Comparison of ENCODE assay signal across 8 mouse cellular contexts in the genomic region with DNA sequence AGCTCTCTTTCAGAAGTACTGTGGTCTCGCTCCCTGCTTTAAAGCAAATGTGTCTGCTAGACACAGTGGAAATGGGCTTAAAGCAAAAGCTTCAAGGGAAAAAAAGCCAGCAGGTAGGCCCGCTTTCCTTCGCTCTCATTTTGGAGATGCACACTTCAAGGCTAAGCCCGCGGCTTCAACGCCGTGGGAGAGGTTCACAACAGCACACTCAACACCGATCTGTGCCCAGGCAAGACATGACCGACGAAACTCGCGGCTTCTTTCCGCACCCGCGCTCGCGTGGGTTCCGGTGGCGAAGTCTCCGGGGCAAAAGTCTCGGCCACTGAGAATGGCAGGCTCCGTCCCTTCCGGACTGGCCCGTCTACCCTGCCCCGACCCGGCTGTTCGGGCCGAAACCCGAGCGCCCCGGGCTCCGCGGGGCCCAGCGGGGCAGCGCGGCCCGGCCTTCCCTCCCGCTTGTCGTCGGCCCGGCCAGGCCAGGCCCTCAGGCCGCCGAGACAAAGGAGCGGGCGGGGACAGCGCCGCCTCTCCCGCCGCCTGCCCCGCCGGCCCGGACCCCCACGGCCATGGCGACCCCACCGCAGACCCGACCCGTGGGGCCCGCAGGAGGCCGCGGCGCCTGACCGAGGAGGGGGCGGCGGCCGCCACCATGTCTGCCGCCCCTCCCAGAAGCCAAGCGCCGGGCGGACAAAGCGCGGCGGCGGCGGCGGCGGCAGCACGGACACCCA. TPM values are rescaled to one million over a fixed set of nuclear protein-coding genes. Genes with fewer than 3 reads are reported as not detected.
DNase-seq lines count a peak whose midpoint lies in the region; ATAC-seq and TF ChIP-seq lines count a peak whose summit lies in the region.

No protein-coding gene starts in this region.

- DNase-seq in CD8-positive naive resting alpha-beta T cell, adult 2 months (ENCODE audit: low read depth in 2 of 2, low spot score in 2 of 2): peak; percentile 59
- DNase-seq in adrenal gland, adult 8-10 months: peak; percentile 39
- DNase-seq in heart, postnatal 0 days (ENCODE audit: low spot score): peak; percentile 19
- peak; percentile 16 to 22 for DNase-seq in layer of hippocampus, adult 18-20 months (ENCODE audit: low spot score in 2 of 2)
- DNase-seq in lung, postnatal 0 days (ENCODE audit: low spot score): peak; percentile 57
- peak; percentile 64 for DNase-seq in thymus, postnatal 14 days

- TF ChIP-seq EP300 in heart, postnatal 0 days (IDR thresholded peaks at IDR 0.05; ENCODE audit: low read depth): no peak
- TF ChIP-seq EP300 in lung, postnatal 0 days (IDR thresholded peaks at IDR 0.05): no peak

- under 1% methylated on average over 74 of the region's 77 CpGs for WGBS in heart, postnatal 0 days
- WGBS in lung, postnatal 0 days: under 1% methylated on average over 47 of the region's 77 CpGs
- under 1% methylated on average over 77 of the region's 77 CpGs for WGBS in olfactory bulb, adult 2 months

- peaks cover 20% of the 10 kb centered on the region for H3K4me1 ChIP-seq in heart, postnatal 0 days (ENCODE audit: control insufficient read depth, insufficient read depth)
- peaks cover 21% of the 10 kb centered on the region for H3K4me1 ChIP-seq in lung, postnatal 0 days (ENCODE audit: insufficient read depth, low read depth, low read length)
- H3K4me1 ChIP-seq in olfactory bulb, adult 2 months (ENCODE audit: control insufficient read depth, insufficient read depth, low read length): peaks cover 5% of the 10 kb centered on the region; the same call in 1 of the 2 replicates

- no peaks in the 10 kb centered on the region for H3K27me3 ChIP-seq in heart, postnatal 0 days (ENCODE audit: control insufficient read depth, insufficient read depth, low read length)
- H3K27me3 ChIP-seq in lung, postnatal 0 days (replicated peaks; ENCODE audit: insufficient read depth, low read length): no peaks in the 10 kb centered on the region

- H3K4me2 ChIP-seq in heart, postnatal 0 days (ENCODE audit: low read depth, low read length): peak overlapping the region; percentile 77
- peak overlapping the region; percentile 81 for H3K4me2 ChIP-seq in lung, postnatal 0 days (replicated peaks; ENCODE audit: low read depth, low read length)

- H3K36me3 ChIP-seq in heart, postnatal 0 days (replicated peaks; ENCODE audit: control insufficient read depth, insufficient read depth, low read length): no peaks in the 10 kb centered on the region; the same call in 1 of the 2 replicates
- no peaks in the 10 kb centered on the region for H3K36me3 ChIP-seq in lung, postnatal 0 days (ENCODE audit: insufficient read depth, low read length)

- H3K9me3 ChIP-seq in heart, postnatal 0 days (replicated peaks; ENCODE audit: control insufficient read depth, low read length): no peaks in the 10 kb centered on the region
- no peaks in the 10 kb centered on the region for H3K9me3 ChIP-seq in lung, postnatal 0 days (ENCODE audit: low read length)

- H3K9ac ChIP-seq in heart, postnatal 0 days (replicated peaks; ENCODE audit: low read depth, low read length): peak overlapping the region; percentile 100
- H3K9ac ChIP-seq in lung, postnatal 0 days (replicated peaks; ENCODE audit: low read depth): peak overlapping the region; percentile 99

- peak; percentile 47 for ATAC-seq in erythroid progenitor cell, adult 5-6 weeks (replicated peaks; ENCODE audit: low FRiP score, poor library complexity, severe bottlenecking)
- peak; percentile 69 for ATAC-seq in heart, postnatal 0 days (ENCODE audit: insufficient read depth, low read depth)
- peak; percentile 51 for ATAC-seq in lung, postnatal 0 days

- TF ChIP-seq POLR2A in olfactory bulb, adult 2 months (IDR thresholded peaks at IDR 0.05; ENCODE audit: insufficient read depth, low read depth, low read length): no peak

- H3K27ac ChIP-seq in heart, postnatal 0 days (ENCODE audit: low read depth): peak overlapping the region; percentile 100
- peak overlapping the region; percentile 100 for H3K27ac ChIP-seq in lung, postnatal 0 days (ENCODE audit: low read length)
- H3K27ac ChIP-seq in olfactory bulb, adult 2 months (ENCODE audit: insufficient read depth, low read depth, low read length): peak overlapping the region; percentile 97

- no peak for TF ChIP-seq CTCF in heart, postnatal 0 days (IDR thresholded peaks at IDR 0.05; ENCODE audit: low read depth)
- TF ChIP-seq CTCF in lung, postnatal 0 days (IDR thresholded peaks at IDR 0.05): no peak
- no peak for TF ChIP-seq CTCF in olfactory bulb, adult 2 months (IDR thresholded peaks at IDR 0.05; ENCODE audit: insufficient read depth, low read depth, low read length)

- H3K4me3 ChIP-seq in heart, postnatal 0 days (ENCODE audit: low read depth, low read length): peak overlapping the region; percentile 100
- peak overlapping the region; percentile 100 for H3K4me3 ChIP-seq in lung, postnatal 0 days (ENCODE audit: low read depth, low read length)
- peak overlapping the region; percentile 98 for H3K4me3 ChIP-seq in olfactory bulb, adult 2 months (ENCODE audit: insufficient read depth, low read depth, low read length)

RNA-seq across cellular contexts. Expression of a gene that starts 1.5 kb away (rescaled TPM):
- 10 to 100 TPM; 16.4 to 21.1 (median 18.6) TPM for total RNA-seq in adrenal gland, adult 8-10 months (2022)
- 27.0 and 62.0 TPM in 2 replicates for total RNA-seq in erythroid progenitor cell, adult 5-6 weeks (2015; ENCODE audit: low replicate concordance)
- total RNA-seq in erythroid progenitor cell, adult 5-6 weeks (2017; ENCODE audit: low replicate concordance): 31.1 and 39.0 TPM in 2 replicates
- 5.0 and 15.2 TPM in 2 replicates for total RNA-seq in heart, postnatal 0 days (2014; rRNA removed; ENCODE audit: low replicate concordance)
- polyA plus RNA-seq in heart, postnatal 0 days (2015; fragmentation: Nextera tagmentation; extraction: Ambion mirVana): 17.5 and 18.0 TPM in 2 replicates
- total RNA-seq in layer of hippocampus, adult 18-20 months (2021): 10 to 100 TPM; 15.4 to 19.6 TPM
- polyA plus RNA-seq in lung, postnatal 0 days (2015; fragmentation: Nextera tagmentation; extraction: Ambion mirVana): 24.5 and 33.0 TPM in 2 replicates
- polyA plus RNA-seq in olfactory bulb, adult 2 months (2012; ENCODE audit: insufficient read depth, insufficient read length, low replicate concordance, missing spikeins): not detected in 2 replicates

RNA-seq across cellular contexts. Expression of a gene that starts 32.5 kb away (rescaled TPM):
- total RNA-seq in adrenal gland, adult 8-10 months (2022): 10 to 100 TPM; 67.9 to 76.5 (median 75.1) TPM
- 36.0 and 44.0 TPM in 2 replicates for total RNA-seq in erythroid progenitor cell, adult 5-6 weeks (2015; ENCODE audit: low replicate concordance)
- total RNA-seq in erythroid progenitor cell, adult 5-6 weeks (2017; ENCODE audit: low replicate concordance): 29.5 and 36.7 TPM in 2 replicates
- 9.0 and 12.3 TPM in 2 replicates for total RNA-seq in heart, postnatal 0 days (2014; rRNA removed; ENCODE audit: low replicate concordance)
- 19.0 and 19.4 TPM in 2 replicates for polyA plus RNA-seq in heart, postnatal 0 days (2015; fragmentation: Nextera tagmentation; extraction: Ambion mirVana)
- total RNA-seq in layer of hippocampus, adult 18-20 months (2021): 10 to 100 TPM; 51.3 to 55.4 TPM
- polyA plus RNA-seq in lung, postnatal 0 days (2015; fragmentation: Nextera tagmentation; extraction: Ambion mirVana): 36.9 and 45.6 TPM in 2 replicates
- polyA plus RNA-seq in olfactory bulb, adult 2 months (2012; ENCODE audit: insufficient read depth, insufficient read length, low replicate concordance, missing spikeins): not detected in 2 replicates

RNA-seq across cellular contexts. Expression of a gene that starts 55.5 kb away (rescaled TPM):
- total RNA-seq in adrenal gland, adult 8-10 months (2022): 10 to 100 TPM in 2 of 4 experiments, 1 to 10 TPM in 2; 4.6 to 26.8 (median 8.9) TPM
- total RNA-seq in erythroid progenitor cell, adult 5-6 weeks (2015; ENCODE audit: low replicate concordance): 2.5 and 42.5 TPM in 2 replicates
- 6.0 and 17.5 TPM in 2 replicates for total RNA-seq in erythroid progenitor cell, adult 5-6 weeks (2017; ENCODE audit: low replicate concordance)
- 11.2 and 14.0 TPM in 2 replicates for total RNA-seq in heart, postnatal 0 days (2014; rRNA removed; ENCODE audit: low replicate concordance)
- 7.2 and 8.4 TPM in 2 replicates for polyA plus RNA-seq in heart, postnatal 0 days (2015; fragmentation: Nextera tagmentation; extraction: Ambion mirVana)
- total RNA-seq in layer of hippocampus, adult 18-20 months (2021): 1 to 10 TPM; 1.2 to 2.2 TPM
- 35.2 and 41.5 TPM in 2 replicates for polyA plus RNA-seq in lung, postnatal 0 days (2015; fragmentation: Nextera tagmentation; extraction: Ambion mirVana)
- polyA plus RNA-seq in olfactory bulb, adult 2 months (2012; ENCODE audit: insufficient read depth, insufficient read length, low replicate concordance, missing spikeins): not detected in 2 replicates

Comparison
In these comparisons a context has a peak if more than half of its experiments do, and no peak if none do; other contexts are left out.
1. Peak in every context shown above with its lines: DNase-seq, ATAC-seq, H3K4me3 ChIP-seq and H3K27ac ChIP-seq.